Mouse (Mus musculus) myocyte (in vitro differentiated cells): ENCODE results near the gene Mpzl2.

ENCODE experiments used
- E2F4 ChIP-seq: IDR thresholded peaks from one replicate; pipeline ENCODE4 v1.6.1; 2011; ENCODE audit warnings: mild to moderate bottlenecking, control low read depth, moderate library complexity; ENCODE audit not compliant: insufficient read depth
- MAX ChIP-seq: IDR thresholded peaks from one replicate; pipeline ENCODE4 v1.6.1; 2011; ENCODE audit warnings: low read depth, mild to moderate bottlenecking, control low read depth
- MYOG ChIP-seq, 3 experiments: IDR thresholded peaks; one replicate each; pipeline ENCODE4 v1.6.1; 2011; ENCODE audit warnings: control low read depth in 2 of 3, low read depth in 2 of 3, mild to moderate bottlenecking in 2 of 3; ENCODE audit not compliant: insufficient read length in 2 of 3, control insufficient read depth in 1 of 3, insufficient read depth in 1 of 3
- POLR2A ChIP-seq: IDR thresholded peaks from one replicate; pipeline ENCODE4 v1.6.1; 2011; ENCODE audit warnings: low read depth, mild to moderate bottlenecking, control low read depth, moderate library complexity; ENCODE audit not compliant: insufficient read length
- SRF ChIP-seq: IDR thresholded peaks from one replicate; pipeline ENCODE4 v1.6.1; 2011; ENCODE audit warnings: low read depth; ENCODE audit not compliant: control insufficient read depth, insufficient read length
- TCF12 ChIP-seq: IDR thresholded peaks from one replicate; pipeline ENCODE4 v1.6.1; 2011; ENCODE audit warnings: mild to moderate bottlenecking, control low read depth; ENCODE audit not compliant: poor library complexity, insufficient read depth, severe bottlenecking
- TCF3 ChIP-seq: IDR thresholded peaks from one replicate; pipeline ENCODE4 v1.6.1; 2011; ENCODE audit warnings: low read depth, control low read depth; ENCODE audit not compliant: insufficient read length
- USF1 ChIP-seq: IDR thresholded peaks from one replicate; pipeline ENCODE4 v1.6.1; 2011; ENCODE audit warnings: low read depth, mild to moderate bottlenecking, control low read depth, moderate library complexity

GRCm38 (mm10) chr9:45083132-45083531 lies 43.5 kb downstream of the Mpzl2 start:
- TF ChIP-seq SRF (no peak), POLR2A (no peak), E2F4 (no peak), TCF12 (no peak), USF1 (no peak), MYOG (IDR thresholded peaks at IDR 0.05; ENCODE audit: control insufficient read depth in 1 of 3, insufficient read depth in 1 of 3, insufficient read length in 2 of 3, low read depth in 2 of 3) (no peak), TCF3 (no peak), MAX (no peak)
